Mouse (Mus musculus): ENCODE results near the gene Tmem109. TPM values are rescaled to one million over a fixed set of nuclear protein-coding genes. Genes with fewer than 3 reads are reported as not detected.

Tmem109 gene
- total RNA-seq, 2 experiments from 2014 or later = 36.6 to 39.2 TPM

DNA sequence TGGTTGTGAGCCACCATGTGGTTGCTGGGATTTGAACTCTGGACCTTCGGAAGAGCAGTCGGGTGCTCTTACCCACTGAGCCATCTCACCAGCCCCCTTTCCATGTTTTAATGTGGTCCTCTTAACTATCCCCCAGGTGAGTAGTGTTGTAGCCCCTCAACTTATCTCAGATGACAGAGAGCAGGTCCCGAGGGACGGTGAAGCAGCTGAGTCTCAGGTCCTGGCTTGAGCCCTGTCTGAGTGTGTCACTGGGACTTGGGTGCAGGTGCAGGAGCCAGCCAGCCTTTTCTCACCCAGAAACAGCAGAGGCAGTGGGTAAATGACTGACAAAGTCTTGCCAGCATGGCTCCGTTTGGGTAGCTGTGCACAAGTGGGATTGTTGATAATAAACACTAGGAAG, 37.6 kb downstream of the Tmem109 start:
- no peak for DNase-seq
- intact Hi-C loops (cut with DNase I) = no loop called here

DNA sequence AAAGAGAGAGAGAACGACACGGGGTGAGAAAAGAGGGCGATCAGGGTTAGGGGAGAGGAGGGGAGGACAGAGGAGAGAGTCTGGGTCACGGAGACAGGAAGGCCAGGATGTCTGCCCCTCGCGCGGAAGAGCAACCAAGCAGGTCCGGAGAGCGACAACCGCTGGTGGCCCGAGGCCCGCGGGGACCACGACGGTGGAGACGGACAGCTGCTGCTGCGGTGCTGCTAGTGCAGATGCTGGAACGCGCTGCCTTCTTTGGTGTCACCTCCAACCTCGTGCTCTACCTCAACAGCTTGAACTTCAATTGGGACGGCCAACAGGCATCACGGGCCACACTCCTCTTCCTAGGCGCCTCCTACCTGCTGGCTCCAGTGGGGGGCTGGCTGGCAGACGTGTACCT, 38.9 kb downstream of the Tmem109 start:
- no peak for DNase-seq
- intact Hi-C loops (cut with DNase I) = no loop called here

DNA sequence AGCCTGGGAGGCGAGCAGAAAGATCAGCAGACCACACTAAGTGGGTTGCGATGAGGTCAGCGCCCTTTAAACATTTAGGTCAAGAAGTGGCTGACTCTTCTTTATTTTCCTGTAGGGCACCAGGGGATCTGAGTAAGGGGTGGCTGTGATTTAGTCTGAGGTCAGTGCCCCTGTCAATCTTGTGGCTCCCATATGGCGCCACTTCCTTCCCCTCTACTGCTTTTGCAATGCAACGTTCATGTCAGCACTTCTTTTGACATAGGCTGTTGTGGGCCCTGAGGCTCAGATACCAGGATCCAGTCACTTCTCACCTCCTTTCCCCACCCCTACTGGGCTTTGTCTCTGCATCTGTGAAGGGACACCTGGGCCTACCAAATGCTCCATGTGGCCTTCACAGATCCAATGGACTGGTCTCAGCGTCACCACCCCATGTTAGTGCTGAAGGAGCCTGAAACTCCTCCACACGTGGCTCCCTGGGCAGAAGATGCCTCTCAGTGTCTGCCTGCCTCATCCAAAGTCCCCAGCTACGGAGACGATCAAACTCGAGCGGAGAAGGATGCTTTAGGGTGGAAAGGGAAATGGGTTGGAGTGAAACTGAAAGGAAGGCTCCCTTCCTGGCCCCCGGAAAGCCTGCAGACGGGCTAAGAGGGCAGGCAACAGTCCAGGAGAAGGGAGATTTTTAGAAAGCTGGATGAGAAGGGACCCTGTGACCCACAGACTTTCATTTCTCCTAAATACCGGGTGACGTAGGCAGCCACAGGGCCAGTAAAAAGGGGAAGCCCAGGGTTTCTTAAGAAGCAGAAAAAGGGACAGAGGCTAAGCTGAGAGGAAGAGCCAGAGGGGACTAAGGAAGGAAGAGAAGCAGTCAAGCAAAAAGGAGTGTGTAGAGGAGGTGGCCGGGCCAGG, 39.8 kb downstream of the Tmem109 start:
- intact Hi-C loops (cut with DNase I) = no loop called here
- no peak for DNase-seq

DNA sequence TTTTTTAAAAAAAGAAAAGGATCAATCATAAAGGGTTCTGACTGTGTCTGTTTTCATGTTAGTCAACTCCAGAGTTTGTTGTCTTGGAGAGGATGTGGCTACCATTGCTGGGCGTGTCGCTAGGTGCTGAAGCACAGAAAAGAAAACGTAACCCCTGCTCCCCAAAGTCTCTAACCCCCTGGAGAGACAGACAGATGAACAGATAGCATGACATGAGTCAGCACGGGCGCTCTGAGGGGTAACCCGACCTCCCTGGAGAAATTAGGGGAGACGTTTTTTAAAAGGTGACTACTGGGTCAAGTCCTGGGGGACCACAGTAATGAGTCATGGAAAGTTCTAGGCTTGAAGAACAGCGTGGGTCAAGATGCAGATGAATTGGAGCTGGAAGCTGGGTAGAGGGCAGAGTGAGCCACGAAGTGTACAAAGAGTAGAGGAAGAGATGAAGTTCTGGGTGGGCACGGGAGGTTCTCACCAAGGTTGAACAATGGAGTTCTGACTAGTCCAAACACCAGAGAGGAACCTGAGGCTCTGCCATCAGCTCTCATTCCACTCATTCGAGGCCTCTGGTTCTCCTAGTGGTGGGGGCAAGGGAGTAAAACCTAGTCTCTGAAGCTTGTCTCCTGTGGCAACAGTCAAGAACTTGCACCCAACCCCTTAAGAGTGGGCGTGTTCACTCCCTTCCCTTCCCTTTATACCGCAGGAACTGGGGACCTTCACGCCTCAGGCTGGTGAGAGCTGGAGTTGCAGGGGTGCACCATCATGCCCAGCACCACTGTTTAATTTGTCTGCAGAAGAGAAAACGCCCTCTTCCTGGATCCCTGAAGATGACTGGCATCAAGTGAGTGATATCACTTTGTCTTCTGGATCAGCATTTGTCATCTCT, 42.5 kb downstream of the Tmem109 start, which contains the start of gene Slc15a3:
TSS of gene Slc15a3 (plus strand) at position 718 of the 883 bp plus-strand sequence.
- intact Hi-C loops (cut with DNase I) = no loop called here
- no peak for DNase-seq

DNA sequence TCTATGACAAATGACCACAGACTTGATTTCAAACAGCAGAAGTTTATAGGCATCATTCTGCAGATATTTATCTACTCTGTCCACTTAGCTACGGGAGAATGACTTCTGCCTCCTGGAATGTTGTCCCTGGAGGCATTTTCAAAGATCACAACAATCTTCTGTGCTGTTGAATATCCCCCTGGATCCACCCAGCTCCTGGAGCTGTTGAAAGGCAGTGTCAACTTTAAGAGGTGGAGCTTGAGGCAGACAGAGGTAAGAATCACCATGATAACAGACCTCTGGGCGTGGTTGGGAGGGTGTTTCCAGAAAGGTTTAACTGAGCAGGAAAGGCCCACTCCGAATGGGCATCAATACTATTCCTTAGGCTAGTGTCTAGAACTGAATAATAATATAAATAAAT, 46.1 kb downstream of the Tmem109 start:
- intact Hi-C loops (cut with DNase I) = no loop called here
- no peak for DNase-seq

DNA sequence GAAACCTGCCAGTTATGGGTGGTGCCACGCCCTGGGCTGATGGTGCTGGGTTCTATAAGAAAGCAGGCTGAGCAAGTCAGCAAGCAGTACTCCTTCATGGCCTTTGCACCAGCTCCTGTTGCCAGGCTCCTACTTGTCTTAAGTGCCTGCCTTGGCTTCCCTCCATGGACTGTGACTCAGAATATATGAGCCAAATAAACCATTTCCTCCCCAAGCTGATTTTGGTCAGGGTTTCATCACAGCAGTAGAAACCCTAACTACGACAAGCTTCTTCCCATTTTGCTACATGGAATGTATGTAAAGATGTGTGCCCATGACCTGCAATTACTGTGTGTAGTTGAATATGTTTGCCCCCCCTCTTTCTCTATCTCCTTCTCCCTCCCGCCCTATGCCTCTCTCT, 48.2 kb downstream of the Tmem109 start:
- intact Hi-C loops (cut with DNase I) = no loop called here
- no peak for DNase-seq

DNA sequence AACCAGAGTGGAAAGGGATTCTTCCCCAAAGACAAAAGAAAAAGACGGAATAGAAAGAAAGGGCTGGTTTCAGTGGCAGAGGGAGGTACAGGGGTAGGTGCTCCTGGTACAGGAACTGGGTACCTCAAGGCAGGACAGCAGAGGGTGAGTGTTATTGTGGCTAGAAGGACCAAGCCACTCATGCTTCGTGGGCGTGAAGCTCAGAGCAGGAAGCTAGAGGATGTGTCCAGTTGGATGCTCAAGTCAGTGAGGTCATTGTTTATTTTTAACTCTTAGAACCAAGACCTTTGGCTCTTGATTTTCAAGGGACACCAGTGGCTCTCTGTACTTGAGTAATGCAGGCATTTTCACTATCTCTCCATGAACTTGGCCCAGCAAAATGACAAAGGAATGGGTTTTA, 49.8 kb downstream of the Tmem109 start:
- DNase-seq = no peak
- intact Hi-C loops (cut with DNase I) = no loop called here

DNA sequence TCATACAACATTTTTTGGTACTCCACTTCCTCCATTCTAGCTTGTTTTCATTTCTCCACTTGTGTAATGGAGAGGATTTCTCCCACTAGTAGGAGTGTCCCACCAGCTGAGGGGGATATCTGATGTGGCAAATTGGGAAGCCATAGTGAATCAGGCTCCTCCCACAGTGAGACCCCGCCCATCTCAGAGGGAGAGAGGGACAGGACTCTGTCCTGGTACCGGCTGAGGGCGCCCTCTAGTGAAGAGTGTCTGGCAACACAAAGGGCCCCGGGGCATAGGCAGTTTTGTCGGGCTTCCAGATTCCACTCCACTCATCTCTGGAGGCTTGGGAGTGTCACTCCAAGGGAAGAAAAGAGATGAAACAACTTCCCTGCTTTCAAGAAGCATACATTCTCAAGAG, 50.4 kb downstream of the Tmem109 start:
- DNase-seq = peak; percentile 86

DNA sequence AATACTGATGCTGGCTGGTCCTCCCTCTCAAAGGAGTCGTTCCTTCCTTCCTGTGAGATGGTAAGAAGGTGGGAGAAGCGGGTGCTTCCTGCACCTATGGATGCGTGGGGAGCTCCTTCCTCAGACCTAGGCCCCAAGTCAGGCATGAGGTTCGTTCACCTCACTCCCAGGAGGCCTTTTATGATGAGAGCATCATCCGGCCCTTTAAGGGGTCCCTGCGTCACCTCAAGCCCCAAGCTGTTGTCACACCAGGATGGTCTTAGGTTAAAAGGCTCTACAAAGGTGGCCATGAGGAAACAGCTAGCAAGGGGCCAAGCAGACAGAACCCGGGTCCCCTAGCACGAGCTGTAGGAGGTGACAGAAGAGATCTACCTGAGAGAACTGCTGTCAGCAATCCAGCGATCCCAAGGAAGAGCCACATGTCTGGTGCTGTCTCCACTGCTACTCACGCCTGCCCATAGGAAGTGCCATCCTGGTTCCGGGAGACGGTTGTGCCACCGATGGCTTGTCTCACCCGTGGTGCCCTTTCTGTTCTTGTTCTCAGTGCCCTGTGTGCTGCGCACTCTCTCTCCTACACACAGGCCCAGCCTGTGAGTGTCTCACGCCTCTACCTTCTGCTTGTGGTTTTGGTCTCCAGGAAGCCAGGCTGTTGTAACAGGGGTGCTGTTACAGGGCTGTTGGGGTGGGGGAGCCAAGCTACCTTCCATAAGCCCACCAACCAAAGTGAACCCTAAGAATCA, 52.2 kb downstream of the Tmem109 start, which contains the start of gene Cd6:
TSS of gene Cd6 (minus strand) at position 623 of the 740 bp plus-strand sequence.
- DNase-seq = no peak
- intact Hi-C loops (cut with DNase I) = no loop called here

More for the DNA sequence above, 50.4 kb downstream of the Tmem109 start:
- intact Hi-C loops (cut with DNase I) = no loop called here

DNA sequence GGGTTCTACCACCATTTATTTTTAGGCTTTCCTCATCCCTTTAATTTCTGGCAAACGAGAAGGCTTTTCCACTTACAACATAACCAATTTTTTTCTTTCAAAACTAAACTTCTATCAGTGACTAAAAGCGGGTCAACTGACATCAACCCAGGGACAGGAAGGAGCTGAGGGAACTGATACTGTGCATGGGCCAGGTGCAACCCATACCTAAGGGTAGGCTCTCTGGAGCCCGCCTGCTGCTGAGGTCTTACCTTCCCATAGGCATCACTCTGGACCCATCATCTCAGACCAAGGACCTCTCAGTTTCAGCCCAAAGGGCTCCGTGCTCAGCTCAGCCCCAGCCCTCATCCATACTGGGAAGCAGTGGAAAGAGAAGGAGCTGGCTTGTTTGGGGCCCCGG, 53.5 kb downstream of the Tmem109 start:
- intact Hi-C loops (cut with DNase I) = no loop called here
- no peak for DNase-seq

DNA sequence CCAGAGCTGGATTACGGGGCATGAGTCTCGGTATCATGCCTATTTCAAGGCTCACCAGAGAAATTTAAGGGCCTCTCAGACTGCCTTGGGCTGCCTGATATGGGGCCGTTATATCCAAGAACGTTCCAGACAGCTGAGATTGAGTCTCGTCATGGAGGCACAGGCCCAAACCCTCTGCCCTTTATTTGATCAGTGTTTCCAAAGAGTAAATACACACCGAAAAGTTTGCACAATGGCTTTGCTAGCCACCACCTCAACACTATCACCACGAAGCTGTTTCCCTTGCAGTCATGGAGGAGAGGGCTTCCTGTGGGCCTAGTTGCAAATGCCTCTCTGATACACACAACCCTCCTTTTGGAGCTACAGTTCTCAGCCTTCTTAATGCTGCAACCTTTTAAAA, 57.7 kb downstream of the Tmem109 start:
- intact Hi-C loops (cut with DNase I) = no loop called here
- no peak for DNase-seq

DNA sequence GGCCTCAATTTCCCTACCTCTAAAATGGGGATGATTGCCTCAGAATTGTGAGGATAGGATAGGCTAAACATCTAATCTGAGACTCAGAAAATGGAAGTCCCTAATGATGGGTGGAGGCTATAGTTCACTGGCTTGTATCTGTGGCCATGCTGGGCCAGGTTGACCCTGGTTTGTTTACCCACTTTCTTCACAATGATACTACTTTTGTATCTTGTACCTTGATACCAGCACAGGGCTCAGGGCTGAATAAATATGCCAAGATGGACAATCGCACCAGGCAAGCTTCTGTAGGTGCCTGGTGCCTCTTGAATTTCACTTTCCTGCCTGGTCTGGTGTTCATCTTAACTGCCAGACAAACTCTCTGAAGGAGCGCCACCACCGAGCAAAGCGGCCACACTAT, 59.3 kb downstream of the Tmem109 start:
- DNase-seq = no peak
- intact Hi-C loops (cut with DNase I) = no loop called here

DNA sequence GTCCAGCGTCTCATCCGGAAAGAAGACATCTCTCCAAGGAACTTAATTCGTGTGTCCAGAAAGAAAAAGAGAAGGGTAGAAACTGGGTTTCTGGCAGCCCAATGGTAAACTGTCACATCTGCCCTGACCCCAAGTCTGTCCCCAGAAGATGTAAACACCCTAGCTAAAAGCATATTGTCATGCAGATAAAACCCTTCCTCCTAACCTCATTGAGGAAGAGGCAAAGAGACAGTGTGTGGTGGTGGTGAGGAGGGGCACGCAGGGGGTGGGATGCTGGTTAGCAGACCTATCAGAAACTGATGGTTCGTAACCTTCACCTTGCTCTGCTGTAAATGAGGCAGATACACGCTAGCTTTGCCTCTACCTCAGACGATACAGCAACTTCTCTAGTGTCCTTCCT, 60.5 kb downstream of the Tmem109 start:
- intact Hi-C loops (cut with DNase I) = no loop called here
- DNase-seq = no peak

Other genes with a start within 250 kb of the Tmem109 start
- gene Vwce, start 247.8 kb downstream of the Tmem109 start, total RNA-seq (2021) = 1 to 10 TPM; 1.3 to 1.8 TPM
- not detected for gene Pga5, start 203.9 kb downstream of the Tmem109 start, total RNA-seq (2021)
- 10 to 100 TPM; 24.1 to 24.9 TPM for gene Vps37c, start 193.3 kb downstream of the Tmem109 start, total RNA-seq (2021)
- not detected for gene Cd5, start 143.0 kb downstream of the Tmem109 start, total RNA-seq (2021)
- not detected for gene Cd6, start 51.9 kb downstream of the Tmem109 start, total RNA-seq (2021)
- 1 to 10 TPM in 1 of 2 experiments, under 1 TPM in 1; 0.82 to 1.2 TPM for gene Slc15a3, start 42.3 kb downstream of the Tmem109 start, total RNA-seq (2021)
- 100 to 1,000 TPM; 214 to 236 TPM for gene Tmem132a, start 12.1 kb downstream of the Tmem109 start, total RNA-seq (2021)
- 100 to 1,000 TPM; 195 to 222 TPM for gene Prpf19, start 13.2 kb upstream of the Tmem109 start, total RNA-seq (2021)
- under 1 TPM in 1 of 2 experiments, not detected in 1; 0.32 TPM for gene Zp1, start 38.6 kb upstream of the Tmem109 start, total RNA-seq (2021)
- under 1 TPM; 0.28 to 0.38 TPM for gene Ptgdr2, start 55.2 kb upstream of the Tmem109 start, total RNA-seq (2021)
- gene Ccdc86, start 67.3 kb upstream of the Tmem109 start, total RNA-seq (2021) = 10 to 100 TPM; 10.0 to 11.4 TPM
- not detected for gene Ms4a10, start 92.7 kb upstream of the Tmem109 start, total RNA-seq (2021)
- under 1 TPM in 1 of 2 experiments, not detected in 1; 0.22 TPM for gene Ms4a15, start 111.2 kb upstream of the Tmem109 start, total RNA-seq (2021)
- not detected for gene Ms4a18, start 136.0 kb upstream of the Tmem109 start, total RNA-seq (2021)
- not detected for gene Ms4a8a, start 199.1 kb upstream of the Tmem109 start, total RNA-seq (2021)
- gene 1700017D01Rik, start 248.9 kb upstream of the Tmem109 start, total RNA-seq (2021) = not detected

Measured in left cerebral cortex, postnatal 4 days (tissue).